Mouse (Mus musculus) cerebellum, adult 2 months (tissue): ENCODE measurements at regions not wholly inside any gene's neighbourhood (a gene's known extent, or its start where the extent isn't known, plus 50 kb on each side); places are given as distances from the start of the nearest gene placed in this dataset.

ENCODE experiments used
- CTCF ChIP-seq: fragments of 200-500 bp; IDR thresholded peaks from 2 replicates; pipeline ENCODE4 v1.5.1; 2011; ENCODE audit warnings: low read depth, mild to moderate bottlenecking, control low read depth, low read length, moderate library complexity, borderline replicate concordance; ENCODE audit not compliant: insufficient read depth
- POLR2A ChIP-seq: fragments of 200-500 bp; IDR thresholded peaks from 2 replicates; pipeline ENCODE4 v1.6.1; 2011; ENCODE audit warnings: low read length, control low read depth, borderline replicate concordance; ENCODE audit not compliant: insufficient read depth

- TF ChIP-seq POLR2A (no peak), CTCF (no peak)
Observed at GRCm38 (mm10) chr8:12103296-12103695, 175.3 kb upstream of the A230072I06Rik start.
